Mouse (Mus musculus) spleen, postnatal 10 days (tissue): ENCODE measurements at regions not wholly inside any gene's neighbourhood (a gene's known extent, or its start where the extent isn't known, plus 50 kb on each side); places are given as distances from the start of the nearest gene placed in this dataset.
"Not testable (repeated sequence)": the region's sequence is repeated elsewhere in the genome, so short reads cannot be mapped to it uniquely, and the experiment has no call there.

ENCODE experiments used
- DNase-seq, 2 experiments: peaks; one replicate each; pipeline ENCODE4 v3.0.0; 2021 to 2022; ENCODE audit warnings: low spot score in 2 of 2

DNA sequence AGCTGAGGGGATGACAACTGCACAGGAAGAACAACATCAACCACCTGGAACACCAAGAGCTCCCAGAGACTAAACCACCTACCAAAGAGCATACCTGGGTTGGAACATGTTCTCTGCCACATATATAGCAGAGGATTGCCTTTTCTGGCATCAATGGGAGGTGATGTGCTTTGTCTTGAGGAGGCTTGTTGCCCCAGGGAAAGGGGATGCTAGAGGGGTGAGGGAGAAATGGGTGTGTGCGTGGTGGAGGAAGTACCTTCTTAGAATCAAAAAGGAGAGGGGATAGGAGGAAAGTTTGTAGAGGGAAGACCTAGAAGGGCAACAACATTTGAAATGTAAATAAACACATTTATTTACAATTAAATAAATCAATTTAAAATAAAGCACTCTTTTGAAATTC lies 358.5 kb upstream of the Pfkp start:
- no peak for DNase-seq

DNA sequence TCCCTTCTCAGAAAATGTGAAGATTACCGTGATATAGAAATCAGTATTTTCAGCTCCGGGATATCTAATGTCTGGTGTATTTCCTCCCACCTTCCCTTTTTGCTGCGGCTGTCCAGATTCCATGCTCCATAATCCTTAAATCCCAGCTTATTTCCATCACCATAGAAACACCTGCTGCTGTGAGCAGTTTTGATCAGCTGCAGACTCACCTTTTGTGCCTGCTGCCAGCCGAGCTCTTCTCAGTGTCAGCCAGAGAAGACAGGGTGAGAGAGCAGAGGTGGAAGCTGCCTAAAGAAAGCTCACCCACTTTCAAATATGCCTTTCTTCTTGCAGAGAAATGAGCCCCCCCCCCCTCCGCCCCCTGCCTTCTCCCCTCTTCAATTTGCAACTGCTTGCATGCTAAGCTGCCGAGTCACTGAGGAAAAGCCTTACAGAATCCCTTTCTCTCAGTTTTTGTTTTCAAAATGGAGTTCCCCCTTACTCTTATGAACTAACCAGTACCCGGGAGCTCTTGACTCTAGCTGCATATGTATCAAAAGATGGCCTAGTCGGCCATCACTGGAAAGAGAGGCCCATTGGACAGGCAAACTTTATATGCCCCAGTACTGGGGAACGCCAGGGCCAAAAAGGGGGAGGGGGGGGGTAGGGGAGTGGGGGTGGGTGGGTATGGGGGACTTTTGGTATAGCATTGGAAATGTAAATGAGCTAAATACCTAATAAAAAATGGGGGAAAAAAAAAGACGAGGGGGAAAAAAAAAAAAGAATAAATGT lies 350.1 kb upstream of the Pfkp start:
- not testable (repeated sequence) for DNase-seq

DNA sequence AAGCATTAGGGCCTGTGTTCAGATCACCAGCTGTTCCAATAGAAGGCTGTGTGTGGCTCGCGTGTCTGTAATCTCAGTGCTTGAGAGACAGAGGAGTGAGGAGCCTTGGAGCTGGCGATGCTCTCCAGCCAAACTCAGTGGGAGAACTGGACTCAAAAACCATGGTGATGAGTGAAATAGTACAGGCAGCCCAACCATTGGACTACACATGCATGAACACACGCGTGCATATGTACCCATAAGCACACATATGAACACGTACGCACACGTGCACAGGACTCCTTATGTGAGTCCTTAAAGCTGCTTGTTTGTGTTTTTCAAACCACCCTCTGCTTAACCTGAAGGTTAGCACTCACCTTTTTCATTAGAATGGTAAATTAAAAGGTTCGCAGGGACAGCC lies 349.5 kb upstream of the Pfkp start:
- DNase-seq, result no peak

DNA sequence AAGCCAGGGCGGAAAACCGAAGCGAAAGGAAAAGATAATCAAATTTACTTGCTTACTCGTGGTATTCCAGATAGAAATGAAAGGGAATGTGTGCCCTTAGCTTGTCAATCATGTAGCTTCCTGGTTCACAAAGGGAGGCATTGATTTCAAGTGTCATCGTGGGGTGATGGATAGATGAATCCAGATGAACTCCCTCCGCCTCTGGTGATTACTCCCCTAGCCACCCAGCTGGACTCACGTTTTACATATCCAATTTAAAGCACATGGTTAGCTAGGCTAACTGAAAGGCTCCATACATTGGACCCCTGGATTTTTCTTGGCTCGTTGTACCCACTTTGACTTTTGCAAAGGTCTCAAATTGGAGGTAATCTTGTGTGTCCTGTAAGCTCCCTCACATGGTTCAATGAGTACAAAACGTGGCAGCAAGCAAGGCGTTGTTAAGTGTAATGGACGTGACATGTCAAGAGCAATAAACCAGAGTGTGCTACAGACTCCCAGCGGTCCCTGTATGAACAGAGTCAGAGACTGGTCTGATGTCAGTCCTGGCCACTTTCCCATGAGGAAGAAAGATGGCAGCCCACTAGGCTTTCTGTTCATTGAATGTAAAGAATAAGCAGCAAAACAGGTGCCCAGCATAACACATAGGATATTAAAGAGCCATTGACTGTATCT lies 343.9 kb upstream of the Pfkp start:
- DNase-seq, result no peak

DNA sequence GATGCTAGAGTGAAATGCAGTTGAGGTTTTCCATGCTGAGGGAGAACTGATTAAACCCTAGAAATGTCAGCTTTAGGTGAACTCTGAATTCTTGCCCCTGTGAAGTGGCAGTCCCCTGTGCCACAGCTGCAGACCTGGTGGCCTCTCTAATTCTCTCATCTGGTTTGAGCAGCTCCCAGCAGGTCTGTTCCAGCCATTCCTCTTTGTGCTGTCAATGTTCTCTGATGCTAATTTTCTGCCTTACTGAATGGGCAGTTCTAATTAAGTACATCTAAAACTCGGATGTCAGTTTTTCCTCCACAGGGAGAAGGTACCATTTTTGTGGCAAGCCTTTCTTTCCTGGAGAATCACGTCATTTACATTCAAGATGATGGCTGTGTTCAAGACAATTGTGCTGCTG lies 343.1 kb upstream of the Pfkp start:
- no peak for DNase-seq

DNA sequence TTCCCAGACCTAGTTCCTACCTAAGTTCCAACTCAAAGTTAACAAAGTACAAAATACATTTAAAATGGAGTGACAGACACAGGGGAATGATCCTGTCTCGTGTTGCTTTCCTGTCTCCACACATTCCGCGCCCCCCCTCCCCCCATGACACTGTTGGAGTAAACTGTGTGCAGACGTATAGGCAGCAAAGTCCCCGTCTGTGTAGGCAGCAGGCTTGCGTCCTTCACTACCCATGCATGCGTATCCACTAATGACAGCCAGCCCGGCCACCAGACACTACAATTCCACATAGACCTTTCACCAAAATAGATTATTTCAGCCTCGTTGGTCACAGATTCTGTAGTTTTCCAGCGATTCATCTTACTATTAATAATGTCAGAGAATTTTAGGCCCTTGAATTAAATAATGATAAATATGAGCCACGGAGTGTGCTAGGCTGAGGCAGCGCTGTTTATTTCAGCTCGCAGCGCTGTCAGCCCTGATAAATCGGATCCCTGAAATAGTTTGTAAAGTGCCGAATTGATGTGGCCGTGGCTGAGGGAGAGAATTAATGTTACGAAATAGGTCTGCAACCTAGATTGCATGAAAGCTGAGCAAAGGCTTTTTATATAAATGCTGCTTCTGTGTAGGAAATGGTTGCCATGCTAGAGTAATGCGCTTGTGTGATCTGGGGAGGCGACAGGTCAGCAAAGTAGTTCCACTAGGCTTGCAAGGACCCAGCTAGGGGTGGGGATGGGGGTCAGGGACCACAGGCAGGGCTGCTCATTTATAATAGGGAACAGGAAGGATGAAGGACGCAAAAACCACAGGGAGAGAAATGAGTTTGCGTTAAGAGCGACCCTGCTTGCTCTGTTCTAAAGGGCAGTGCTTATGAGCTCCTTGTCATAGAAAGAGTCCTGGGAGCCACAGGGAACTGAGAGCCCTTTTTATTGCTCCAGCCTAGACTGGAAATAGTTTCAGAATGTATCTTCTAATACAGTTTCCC lies 336.7 kb upstream of the Pfkp start:
- DNase-seq, result no peak

DNA sequence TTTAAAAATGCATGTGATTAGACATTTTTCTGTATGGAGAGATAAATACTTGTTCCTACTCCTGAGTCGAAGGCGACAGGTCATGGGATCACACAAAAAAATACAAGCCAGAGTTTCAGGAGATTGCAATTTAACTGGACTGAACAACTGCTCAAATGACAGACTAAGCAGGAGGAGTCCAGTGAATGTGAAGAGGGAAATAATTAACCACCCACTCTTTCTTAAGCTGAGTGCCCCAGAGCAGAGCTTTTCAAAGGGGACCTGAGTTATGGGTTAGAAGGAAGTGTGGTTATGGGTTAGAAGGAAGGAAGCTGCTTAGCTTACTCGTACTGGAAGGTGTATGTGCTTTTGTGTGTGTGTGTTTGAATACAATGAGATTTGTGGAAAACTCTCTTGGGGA lies 307.1 kb upstream of the Pfkp start:
- DNase-seq, result no peak

DNA sequence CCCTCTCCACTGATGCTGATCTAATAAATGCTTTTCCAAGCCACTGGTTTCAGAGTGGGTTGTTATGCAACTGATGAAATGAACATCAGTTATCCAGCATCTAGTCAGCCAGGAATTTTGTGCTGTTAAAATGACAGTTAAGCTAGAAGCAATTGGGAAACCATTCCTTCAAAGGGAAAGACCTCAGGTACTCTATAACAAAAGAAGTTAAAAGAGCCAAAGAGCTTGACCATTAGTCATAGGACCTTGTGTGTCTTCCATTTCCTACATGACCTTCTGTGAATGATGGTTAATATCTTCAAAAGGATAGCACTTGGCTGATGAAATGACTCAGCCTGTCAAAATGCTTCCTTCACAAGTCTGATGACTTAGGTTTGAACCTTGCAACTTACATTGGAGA lies 275.6 kb upstream of the Pfkp start:
- DNase-seq, result no peak

DNA sequence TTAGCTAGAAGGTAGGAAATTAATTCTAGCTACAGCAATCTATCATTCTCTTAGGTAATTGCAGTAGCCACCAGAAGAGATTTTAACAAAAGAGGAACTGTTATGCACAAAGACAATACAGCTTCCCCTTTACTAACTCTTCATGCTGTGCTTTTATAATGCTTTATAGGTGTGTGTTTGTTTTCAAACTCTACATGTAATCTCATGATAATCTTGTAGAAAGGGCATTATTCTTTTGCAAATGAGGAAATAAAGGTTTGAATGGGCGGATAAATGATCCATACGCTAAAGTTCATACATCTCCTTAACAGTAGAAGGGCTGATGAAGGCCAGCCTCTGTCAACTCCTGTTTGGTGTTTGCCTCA lies 273.8 kb upstream of the Pfkp start:
- DNase-seq, result no peak

DNA sequence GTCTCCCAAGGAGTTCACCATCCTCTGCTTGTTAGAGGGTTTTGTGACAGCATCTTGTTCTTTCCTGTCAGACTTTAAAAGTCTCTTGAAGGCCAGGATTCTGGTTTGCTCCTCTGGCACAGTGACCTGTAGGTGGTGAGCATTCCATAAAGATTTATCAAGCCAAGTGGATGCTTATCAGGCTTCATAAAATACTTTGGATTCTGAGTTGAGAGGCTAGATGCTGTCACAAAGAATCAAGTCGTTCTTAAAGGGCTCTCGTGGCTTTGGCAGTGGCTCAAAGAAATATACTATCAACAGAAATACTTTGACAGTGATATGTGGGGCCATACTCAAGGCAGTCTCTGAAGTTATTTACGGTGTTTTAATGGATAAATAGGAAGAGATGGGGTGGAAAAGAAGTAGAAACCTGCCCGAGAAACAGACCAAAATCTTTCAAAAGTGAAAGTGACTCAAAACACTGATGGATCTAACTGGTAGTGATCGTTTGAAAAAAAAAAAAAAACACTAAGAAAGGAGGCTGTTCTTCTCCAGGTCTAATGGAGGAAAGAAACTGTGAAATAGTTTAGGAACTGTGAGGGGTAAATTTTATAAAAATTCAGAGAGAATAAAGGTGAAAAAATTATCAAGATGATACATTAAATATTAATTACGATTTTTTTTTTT lies 273.2 kb upstream of the Pfkp start:
- no peak for DNase-seq

DNA sequence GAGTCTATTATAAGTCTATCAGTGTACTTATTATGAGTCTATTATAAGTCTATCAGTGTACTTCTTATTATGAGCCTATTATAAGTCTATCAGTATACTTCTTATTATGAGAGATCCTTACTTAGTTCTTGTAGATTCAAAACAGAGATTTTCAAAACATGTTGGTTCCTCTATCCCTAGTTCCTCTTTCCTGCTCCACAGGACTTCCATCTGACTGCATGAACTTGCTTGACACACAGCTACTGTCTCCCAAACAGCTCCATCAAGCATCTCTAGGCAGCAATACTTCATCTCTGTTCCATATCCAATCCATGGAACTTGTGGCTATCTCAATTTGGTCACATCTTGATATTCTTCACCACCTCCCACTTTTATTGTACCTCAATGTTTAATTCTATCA lies 257.4 kb upstream of the Pfkp start:
- DNase-seq, result no peak

DNA sequence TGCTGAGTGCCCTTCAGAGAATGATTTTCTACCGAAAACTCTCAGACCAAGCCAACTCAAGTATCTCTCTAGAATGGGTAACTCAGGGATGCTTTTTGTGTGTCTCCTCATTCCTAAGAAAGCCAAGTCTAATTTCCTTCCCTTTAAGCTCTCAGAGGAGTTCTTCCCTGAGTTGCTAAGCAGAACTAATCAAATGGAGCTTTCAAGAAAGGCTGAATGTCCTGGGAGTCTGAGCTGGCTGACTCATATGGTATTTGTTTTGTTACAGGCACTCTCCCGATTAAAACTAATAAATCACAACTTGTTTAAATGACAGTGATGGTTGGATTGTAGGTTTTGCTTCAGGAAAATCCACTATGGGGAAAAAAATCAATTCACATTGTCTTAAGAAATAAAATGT lies 253.1 kb upstream of the Pfkp start:
- DNase-seq, result no peak

DNA sequence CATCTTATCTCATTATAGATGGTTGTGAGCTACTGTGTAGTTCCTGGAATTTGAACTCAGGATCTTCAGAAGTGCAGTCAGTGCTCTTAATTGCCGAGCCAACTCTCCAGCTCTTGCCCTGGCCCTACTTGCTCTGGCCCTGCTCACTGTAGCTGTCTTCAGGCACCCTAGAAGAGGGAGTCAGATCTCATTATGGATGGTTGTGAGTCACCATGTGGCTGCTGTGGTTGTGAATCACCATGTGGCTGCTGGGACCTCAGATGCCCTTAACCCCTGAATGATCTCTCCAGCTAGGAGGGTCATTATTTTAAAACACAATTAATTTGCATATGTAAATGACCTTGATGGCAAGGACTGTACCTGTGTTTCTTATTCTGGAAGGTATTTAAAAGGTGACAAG lies 249.1 kb upstream of the Pfkp start:
- no peak for DNase-seq

DNA sequence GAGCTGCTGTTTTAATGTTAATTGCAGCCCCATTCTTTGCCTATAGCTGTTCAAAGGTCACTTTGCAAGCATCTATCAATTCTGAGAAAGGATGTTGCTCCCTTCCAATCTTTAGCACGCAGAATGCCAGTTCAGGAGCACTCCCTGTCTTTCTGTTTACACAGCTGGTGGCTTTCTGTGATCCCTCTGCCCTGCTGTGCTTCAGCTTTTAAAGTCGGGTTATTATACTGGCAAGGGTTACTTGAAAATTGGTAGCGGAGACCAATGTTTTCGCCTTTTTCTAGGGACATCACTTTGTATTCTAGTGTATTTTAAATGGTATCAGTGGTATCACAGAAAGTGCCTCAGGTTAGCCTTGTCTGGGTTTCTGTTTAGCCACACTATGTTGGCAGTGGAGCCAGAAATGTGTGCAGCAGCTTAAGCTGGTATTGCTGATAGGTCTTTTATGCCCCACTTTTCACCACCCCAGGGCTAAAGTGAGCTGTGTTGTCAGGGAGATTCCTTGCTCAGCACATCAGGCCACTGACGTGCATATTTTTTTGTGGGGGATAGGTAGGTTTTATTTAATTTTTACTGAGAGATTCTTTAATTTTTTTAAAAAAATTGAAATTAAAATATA lies 243.0 kb upstream of the Pfkp start:
- DNase-seq, result no peak

DNA sequence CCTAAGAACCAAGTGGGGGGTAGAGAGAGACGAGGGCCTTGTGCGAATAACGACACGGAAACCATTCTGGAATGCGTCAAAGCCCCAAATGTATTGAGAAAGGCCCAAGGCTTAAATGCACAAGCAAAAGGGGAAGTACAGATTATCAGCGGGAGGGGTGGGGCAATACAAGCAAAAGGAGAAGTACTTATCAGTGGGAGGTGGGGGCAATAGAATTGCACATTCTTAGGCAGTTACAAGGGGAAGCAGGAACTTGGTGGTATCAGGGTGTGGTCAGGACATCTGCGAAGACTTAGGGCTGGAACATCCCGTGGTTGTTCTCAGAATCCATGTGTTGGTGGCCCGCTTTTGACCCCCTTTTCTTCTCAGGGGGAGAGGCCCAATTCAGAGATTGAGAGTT lies 240.9 kb upstream of the Pfkp start:
- peak in 1 of 2 experiments; percentile 35 for DNase-seq

DNA sequence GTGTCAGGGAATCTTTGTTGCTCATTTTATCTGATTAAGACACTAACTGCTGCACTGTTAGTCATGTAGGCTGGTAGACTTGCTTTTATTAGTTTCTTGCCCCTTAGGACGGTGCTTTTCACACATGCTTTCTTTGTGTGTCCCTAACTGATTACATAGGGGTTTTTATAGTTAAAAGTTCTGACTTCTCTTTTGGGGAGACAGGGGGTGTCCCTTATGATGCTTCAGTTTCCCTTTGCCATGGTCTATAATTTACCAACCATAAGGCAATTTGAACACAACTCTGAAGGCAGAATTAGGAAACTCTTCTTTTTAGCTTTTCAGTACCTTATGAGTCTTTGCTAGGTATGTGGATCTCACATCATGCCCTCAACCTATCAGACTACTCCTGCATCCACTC lies 239.8 kb upstream of the Pfkp start:
- no peak for DNase-seq

DNA sequence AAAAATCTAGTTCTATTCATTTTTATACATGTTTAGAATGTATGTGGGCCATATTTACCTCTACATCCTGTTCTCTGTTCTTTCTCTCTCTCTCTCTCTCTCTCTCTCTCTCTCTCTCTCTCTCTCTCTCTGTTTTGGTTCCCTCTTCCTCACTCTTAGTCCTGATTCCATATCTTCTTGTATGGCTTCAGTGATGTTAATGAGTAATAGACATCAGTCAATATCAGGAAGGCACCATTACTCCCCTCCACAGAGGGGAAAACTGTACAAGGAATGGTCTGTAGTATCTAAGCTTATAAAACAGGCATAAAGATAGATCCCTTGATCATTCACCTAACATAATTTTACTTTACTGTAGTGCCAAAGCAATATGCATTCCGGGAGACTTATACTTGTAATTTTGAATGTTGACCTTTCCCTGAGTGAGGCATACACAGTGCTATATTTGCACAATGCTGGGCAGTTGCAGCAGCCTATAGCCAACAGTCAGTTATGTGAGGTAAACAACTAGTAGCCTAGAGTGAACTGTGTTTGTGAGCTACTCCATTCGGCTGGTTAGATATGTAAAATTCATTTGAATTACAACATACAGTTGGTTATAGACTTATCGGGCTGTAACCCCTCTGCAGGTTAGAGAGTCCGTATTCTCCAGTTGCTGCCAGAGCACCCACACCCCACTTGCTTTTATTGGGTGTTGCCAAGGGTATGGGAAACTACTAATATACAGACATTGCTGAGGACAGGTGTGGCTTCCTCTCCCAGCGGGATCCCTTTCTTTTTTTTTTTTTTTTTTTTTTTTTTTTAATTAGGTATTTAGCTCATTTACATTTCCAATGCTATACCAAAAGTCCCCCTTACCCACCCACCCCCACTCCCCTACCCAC lies 228.7 kb upstream of the Pfkp start:
- DNase-seq, result no peak

DNA sequence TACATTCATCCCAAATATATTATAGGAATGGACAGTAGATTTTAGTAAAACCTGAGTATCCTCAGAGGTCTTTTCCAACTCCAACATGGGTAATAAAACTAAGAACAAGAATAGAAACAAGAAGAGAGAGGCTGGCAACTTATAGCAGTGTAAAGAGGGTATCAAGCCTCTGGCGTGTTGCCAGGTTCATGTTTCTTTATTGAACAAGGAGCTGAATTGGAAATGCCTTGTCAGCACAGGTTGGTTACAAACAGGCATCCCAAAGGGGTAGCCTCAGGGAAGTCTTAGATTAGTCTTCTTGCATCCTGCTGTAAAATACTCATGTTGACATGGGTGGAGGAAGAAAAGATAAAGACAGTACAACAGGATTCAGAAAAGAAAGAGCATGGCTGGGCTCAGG lies 213.6 kb upstream of the Pfkp start:
- no peak for DNase-seq

DNA sequence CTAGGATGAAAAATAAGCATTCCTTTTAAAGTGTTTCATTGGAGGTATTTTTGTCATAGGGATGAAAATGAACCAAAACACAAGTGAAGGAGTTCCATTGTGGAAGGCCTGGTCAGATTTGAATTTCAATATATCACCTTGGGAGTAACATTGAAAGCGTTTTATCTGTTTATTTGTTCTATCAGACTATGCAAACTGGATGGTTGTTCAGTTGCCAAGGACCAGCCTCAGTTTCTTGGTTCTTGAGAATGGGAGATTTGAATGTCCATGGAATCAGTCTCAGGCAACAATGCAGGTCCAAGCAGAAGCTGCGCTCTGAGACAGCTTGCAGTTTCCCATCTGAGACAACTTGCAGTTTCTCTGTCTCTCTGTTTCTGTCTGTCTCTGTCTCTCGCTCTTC lies 211.0 kb upstream of the Pfkp start:
- no peak for DNase-seq
